Mouse (Mus musculus) thymus, adult 2 months (tissue): Measurements from ENCODE around the gene Fam20a. TPM values are rescaled to one million over a fixed set of nuclear protein-coding genes. Genes with fewer than 3 reads are reported as not detected.
A peak's percentile ranks its signal among the peaks of the same experiment; 100 is the strongest.

Experiments used
- DNase-seq: peaks from one replicate; pipeline ENCODE4 v3.0.0; 2021
- H3K27ac ChIP-seq: fragments of 200-500 bp; 2 replicates; pipeline ENCODE4 v1.5.1; 2012; ENCODE audit warnings: low read length, control low read depth; ENCODE audit not compliant: control insufficient read depth, insufficient read depth
- H3K27me3 ChIP-seq: fragments of 200-500 bp; 2 replicates; pipeline ENCODE4 v1.6.1; 2012; ENCODE audit warnings: mild to moderate bottlenecking, low read length, moderate library complexity, mixed read lengths; ENCODE audit not compliant: control insufficient read depth, insufficient read depth
- H3K36me3 ChIP-seq: fragments of 200-500 bp; 2 replicates; pipeline ENCODE4 v1.6.1; 2012; ENCODE audit warnings: mild to moderate bottlenecking, low read length, moderate library complexity; ENCODE audit not compliant: control insufficient read depth, insufficient read depth
- H3K4me1 ChIP-seq: fragments of 200-500 bp; replicated peaks from 2 replicates; pipeline ENCODE4 v1.6.1; 2012; ENCODE audit warnings: low read length; ENCODE audit not compliant: control insufficient read depth, insufficient read depth
- H3K4me3 ChIP-seq: fragments of 200-500 bp; 2 replicates; pipeline ENCODE4 v1.5.1; 2012; ENCODE audit warnings: mild to moderate bottlenecking, low read length, control low read depth, moderate library complexity; ENCODE audit not compliant: control insufficient read depth, insufficient read depth
- CTCF ChIP-seq: fragments of 200-500 bp; IDR thresholded peaks from 2 replicates; pipeline ENCODE4 v1.5.1; 2012; ENCODE audit warnings: mild to moderate bottlenecking, control low read depth, low read length, moderate library complexity, borderline replicate concordance; ENCODE audit not compliant: control insufficient read depth, poor library complexity, insufficient read depth; ENCODE audit errors: extremely low read depth
- POLR2A ChIP-seq: fragments of 200-500 bp; IDR thresholded peaks from 2 replicates; pipeline ENCODE4 v1.6.1; 2012; ENCODE audit warnings: mild to moderate bottlenecking, low read length, control low read depth, moderate library complexity; ENCODE audit not compliant: control insufficient read depth, poor library complexity, insufficient read depth; ENCODE audit errors: extremely low read depth
- whole genome bisulfite sequencing: fragments of 180-500 bp; shearing (Covaris S2); methylation state at CpG from one replicate; pipeline ENCODE4 v1.1.7; 2018; 5-methylcytosine and 5-hydroxymethylcytosine counted together
- polyA plus RNA-seq: library from polyadenylated mRNA; depleted of rRNA; stranded (reverse); fragments of >200 nt; gene quantifications from 2 replicates; pipeline ENCODE4 v1.2.3, GENCODE M21; 2012

Fam20a gene
- polyA plus RNA-seq, 1 experiment = 3.2 TPM

GRCm38 (mm10) chr11:109722711-109723110 is 632 bp upstream of the Fam20a start:
- no peak overlapping the region for H3K27ac ChIP-seq
- peaks cover 14% of the 10 kb centered on the region; the same call in 1 of the 2 replicates for H3K27me3 ChIP-seq
- WGBS = 26% methylated on average over 4 of the region's 4 CpGs
- DNase-seq = no peak
- no peaks in the 10 kb centered on the region for H3K36me3 ChIP-seq
- H3K4me3 ChIP-seq = no peak overlapping the region
- H3K4me1 ChIP-seq = no peaks in the 10 kb centered on the region
- TF ChIP-seq CTCF (no peak), POLR2A (no peak)

- no peak for DNase-seq
- TF ChIP-seq CTCF (no peak), POLR2A (no peak)
- H3K4me1 ChIP-seq = no peaks in the 10 kb centered on the region
- WGBS = 4% methylated on average over 40 of the region's 40 CpGs
- peaks cover 14% of the 10 kb centered on the region; the same call in 1 of the 2 replicates for H3K27me3 ChIP-seq
- H3K36me3 ChIP-seq = no peaks in the 10 kb centered on the region
- H3K4me3 ChIP-seq = peak overlapping the region; percentile 19
- no peak overlapping the region for H3K27ac ChIP-seq
Observed at GRCm38 (mm10) chr11:109721320-109721780, 729 bp downstream of the Fam20a start.

- WGBS = 60% methylated on average over 12 of the region's 12 CpGs
- H3K36me3 ChIP-seq = no peaks in the 10 kb centered on the region
- H3K27me3 ChIP-seq = peaks cover 14% of the 10 kb centered on the region; the same call in 1 of the 2 replicates
- no peaks in the 10 kb centered on the region for H3K4me1 ChIP-seq
- TF ChIP-seq POLR2A = no peak
- no peak for TF ChIP-seq CTCF
- H3K27ac ChIP-seq = no peak overlapping the region
- DNase-seq = no peak
- H3K4me3 ChIP-seq = 0 out of 2 replicates have a peak overlapping the region, but pooled peaks have one; percentile 19
Observed at GRCm38 (mm10) chr11:109720809-109721319, 1.2 kb downstream of the Fam20a start.

- H3K27ac ChIP-seq = no peak overlapping the region
- H3K36me3 ChIP-seq = no peaks in the 10 kb centered on the region
Observed at GRCm38 (mm10) chr11:109719399-109719798, 2.7 kb downstream of the Fam20a start.

GRCm38 (mm10) chr11:109717966-109718895 is 3.8 kb downstream of the Fam20a start:
- no peak overlapping the region for H3K4me3 ChIP-seq
- H3K4me1 ChIP-seq = no peaks in the 10 kb centered on the region
- WGBS = 96% methylated on average over 15 of the region's 15 CpGs
- no peaks in the 10 kb centered on the region for H3K36me3 ChIP-seq
- H3K27me3 ChIP-seq = peaks cover 14% of the 10 kb centered on the region; the same call in 1 of the 2 replicates
- DNase-seq = no peak
- TF ChIP-seq POLR2A = no peak
- TF ChIP-seq CTCF = no peak
- no peak overlapping the region for H3K27ac ChIP-seq

More at GRCm38 (mm10) chr11:109719399-109719798, 2.7 kb downstream of the Fam20a start:
- 97% methylated on average over 3 of the region's 3 CpGs for WGBS
- peaks cover 14% of the 10 kb centered on the region; the same call in 1 of the 2 replicates for H3K27me3 ChIP-seq
- no peak for TF ChIP-seq POLR2A
- TF ChIP-seq CTCF = no peak
- H3K4me3 ChIP-seq = no peak overlapping the region
- no peaks in the 10 kb centered on the region for H3K4me1 ChIP-seq
- DNase-seq = no peak

- H3K4me1 ChIP-seq = no peaks in the 10 kb centered on the region
- 87% methylated on average over 5 of the region's 5 CpGs for WGBS
- H3K27me3 ChIP-seq = peaks cover 14% of the 10 kb centered on the region; the same call in 1 of the 2 replicates
- H3K4me3 ChIP-seq = no peak overlapping the region
- no peaks in the 10 kb centered on the region for H3K36me3 ChIP-seq
- no peak for TF ChIP-seq POLR2A
- TF ChIP-seq CTCF = no peak
- no peak overlapping the region for H3K27ac ChIP-seq
- DNase-seq = no peak
Observed at GRCm38 (mm10) chr11:109717448-109717847, 4.6 kb downstream of the Fam20a start.
